Mouse (Mus musculus): ENCODE data around the gene Meis1.
A peak's percentile ranks its signal among the peaks of the same experiment; 100 is the strongest.

The Meis1 gene

DNA sequence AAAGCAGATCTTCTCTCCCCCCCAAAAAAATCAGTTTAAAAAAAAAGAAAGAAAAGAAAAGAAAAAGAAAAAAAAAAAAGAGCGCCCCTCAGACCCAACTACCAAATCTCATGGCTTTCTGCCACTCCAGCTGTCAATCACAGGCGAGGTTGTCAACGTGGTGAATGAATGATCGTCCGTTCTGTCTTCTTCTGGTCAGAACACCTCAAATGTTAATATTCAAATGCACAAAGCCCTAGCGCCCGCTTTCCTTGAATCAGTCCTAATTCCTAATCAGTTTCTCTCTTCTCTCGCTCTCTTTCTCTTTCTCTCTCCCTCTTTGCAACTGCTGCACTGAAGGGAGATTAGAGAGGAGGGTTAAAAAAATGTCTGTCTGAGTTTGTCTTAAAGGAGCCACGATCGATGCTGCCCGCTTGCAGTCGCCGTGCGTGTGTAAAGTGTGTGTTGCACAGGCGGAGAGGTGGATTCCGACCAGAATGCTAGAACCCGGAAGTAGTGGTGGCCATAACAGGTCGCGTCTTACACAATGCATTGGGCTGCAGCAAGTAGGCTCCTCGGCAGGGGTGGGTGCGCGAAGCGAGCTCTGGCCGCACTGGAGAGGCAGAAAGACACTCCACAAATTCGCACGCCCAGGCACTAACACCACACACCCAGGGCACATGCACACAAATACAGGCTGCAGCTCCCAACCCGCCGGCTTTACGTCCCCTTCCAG, at the start of gene Meis1:
TSS of gene Meis1 (minus strand) at position 497 of the 715 bp plus-strand sequence.
- DNase-seq, result peak; percentile 92 to 95

- no peak for DNase-seq
These were observed 48.5 kb upstream of the Meis1 start for GRCm38 (mm10) chr11:19067334-19067733.

DNA sequence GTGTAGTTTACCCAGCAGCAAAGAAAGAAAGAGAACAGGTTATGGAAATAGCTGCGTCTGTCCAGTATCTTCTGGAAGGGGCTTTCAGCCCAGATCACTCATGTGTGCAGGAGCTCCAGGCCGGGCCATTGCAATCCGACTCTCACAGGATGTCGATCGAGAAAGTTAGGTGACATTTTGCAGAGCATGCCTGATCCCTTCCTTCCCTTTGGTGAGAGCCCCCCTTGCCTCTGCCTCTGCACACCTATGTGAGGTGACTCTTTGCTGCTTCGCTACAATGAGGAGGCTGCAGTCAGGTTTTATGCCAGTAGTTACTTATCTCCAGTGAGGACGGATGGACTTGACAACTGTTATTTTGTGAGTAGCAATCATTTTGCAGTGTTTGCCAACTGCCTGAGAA, 30.5 kb upstream of the Meis1 start:
- no peak for DNase-seq

GRCm38 (mm10) chr11:19036595-19037166, 17.9 kb upstream of the Meis1 start:
- DNase-seq, result no peak

DNA sequence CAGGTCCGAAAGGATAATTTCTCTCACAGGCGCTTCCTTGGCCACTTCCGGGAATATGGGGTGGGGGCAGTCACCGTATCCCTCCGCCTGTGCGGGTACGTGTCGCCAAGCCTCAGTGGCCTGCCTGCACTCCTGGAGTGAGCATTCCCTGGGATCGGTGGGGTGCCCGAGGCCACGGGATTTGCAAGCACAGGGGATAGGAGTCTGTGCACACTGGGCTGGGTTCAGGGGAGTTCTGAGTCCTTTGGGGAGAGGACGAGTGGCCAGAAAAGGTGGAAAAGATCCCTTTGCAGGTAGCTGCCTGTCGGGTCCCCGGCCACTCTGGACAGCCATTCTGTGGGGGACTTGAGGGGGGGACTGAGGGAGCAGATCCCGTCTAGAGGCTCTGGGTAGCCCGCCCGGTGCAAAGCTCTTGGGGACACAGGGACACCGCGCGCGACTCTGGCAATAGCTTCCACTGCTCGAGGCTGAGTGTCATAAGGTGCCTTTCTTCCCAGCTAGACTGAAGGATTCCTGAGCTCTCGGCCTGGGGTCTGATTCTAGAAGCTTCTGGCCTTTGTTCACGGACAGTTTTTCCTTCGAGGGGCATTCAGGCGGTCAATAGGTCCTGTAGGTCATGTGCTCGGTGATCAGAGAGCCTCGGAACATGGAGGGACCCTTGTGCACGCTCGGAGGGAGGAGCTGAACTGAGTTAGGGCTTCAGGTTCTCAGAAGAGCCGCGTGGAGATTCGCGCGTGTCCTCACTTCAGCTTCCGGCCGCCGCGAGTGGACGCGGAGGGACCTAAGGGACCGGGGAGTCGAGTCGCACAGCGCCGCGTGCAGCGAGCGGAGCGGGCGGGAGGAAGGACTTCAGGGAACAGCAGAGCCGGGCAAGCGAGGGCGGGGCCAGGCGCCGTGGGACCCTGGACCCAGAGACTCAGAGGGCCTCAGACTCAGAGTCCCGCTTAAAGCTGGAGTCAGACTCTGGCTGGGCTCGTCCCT, 8.1 kb upstream of the Meis1 start:
- DNase-seq, result peak; percentile 73 to 75

DNA sequence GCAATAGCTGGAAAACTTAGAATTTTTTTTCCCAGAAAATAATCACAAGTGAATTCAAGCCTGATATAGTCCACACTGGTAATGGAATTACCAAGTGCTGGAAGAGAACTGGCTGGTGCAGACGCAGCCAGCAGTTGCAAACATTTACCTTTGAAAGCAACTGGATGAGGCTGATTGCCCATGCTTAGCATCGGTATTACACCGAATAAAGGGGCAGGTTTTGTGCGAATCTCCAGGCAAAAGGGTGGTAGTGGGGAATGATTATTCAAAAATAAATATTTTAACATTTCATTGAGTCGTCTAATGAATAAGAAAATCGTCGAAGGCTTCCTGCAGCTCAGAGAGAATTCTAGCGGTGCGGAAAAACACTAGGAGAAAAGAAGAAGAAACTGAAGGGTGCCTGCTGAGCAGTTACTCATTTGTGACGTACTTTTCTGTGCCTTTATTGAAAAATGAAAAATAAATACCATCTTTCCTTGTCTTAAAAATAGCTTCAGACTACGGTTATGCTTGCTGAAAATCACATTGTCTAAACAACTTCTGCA, 7.3 kb upstream of the Meis1 start:
- DNase-seq, result no peak

DNA sequence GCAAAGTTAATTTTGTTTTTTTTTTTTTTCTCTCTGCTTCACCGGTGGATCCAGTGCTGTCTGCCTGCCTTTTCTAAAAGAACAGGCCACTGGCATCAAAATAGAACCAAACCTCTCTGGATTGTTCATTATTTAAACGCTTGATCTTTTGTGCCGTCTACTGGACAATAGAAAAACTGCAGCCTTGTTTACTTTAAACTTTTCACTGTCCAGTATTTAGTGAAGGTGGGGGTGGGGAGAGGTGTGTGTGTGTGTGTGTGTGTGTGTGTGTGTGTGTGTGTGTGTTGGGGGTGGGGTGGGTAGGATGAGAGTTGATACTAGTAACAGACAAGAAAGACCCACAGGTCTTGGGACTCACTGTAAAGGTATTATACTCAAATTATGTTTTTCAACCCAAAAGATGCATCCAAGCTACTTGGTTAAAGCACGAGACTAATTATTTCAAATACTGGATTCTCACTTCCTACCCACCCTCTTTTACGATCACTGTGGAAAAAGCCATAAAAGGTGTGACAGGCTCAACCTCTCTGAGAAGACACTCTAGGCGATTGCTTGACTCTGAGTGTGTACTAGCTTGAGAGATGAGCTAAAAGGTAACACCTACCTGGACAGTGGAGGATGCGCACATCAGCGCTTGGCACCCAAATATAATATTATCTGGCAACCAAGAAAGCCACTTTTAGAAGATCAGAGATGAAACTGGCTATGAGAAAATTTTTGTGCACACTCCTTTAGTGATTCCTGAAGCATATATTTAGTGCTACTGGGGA, 5.9 kb upstream of the Meis1 start:
- peak; percentile 57 to 70 for DNase-seq

DNA sequence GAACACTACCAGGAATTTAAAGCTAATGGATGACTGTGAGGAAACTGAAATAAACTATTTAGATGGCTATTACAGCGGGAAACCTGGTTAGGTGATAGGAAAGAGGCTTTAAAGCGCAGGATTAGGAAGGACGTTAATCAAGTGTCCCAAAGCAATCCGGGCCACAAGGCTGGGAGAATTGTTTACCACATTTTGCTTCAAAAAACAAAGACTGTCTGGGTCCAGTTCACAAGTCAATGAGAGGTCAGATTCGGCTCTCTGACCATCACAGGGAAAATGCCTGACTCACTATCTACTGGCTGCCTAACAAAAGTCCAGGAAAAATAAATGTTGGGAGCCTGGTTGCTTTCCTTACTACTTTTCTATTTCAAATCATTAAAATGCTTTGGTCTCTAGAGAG, 4.6 kb upstream of the Meis1 start:
- DNase-seq, result no peak

DNA sequence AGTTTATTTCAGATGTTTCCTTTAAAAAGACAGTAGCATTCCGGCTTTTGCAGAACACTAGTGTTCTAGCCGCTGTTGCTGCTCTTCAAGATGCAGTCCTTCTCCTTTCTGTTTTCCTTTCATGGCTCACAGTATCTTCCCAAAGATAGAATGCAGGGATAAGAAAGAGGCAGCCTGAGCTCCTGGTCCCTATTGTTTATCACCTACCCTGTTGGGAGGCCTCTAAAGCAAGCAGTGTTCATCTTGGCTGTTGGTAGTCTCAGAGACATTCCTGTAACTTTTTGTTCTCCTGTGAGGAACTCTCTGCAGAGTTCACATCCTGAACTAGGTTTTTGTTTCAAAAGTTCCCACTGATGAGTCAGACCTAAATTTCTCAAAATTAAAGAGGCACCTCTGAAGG, 3.8 kb upstream of the Meis1 start:
- no peak for DNase-seq

DNA sequence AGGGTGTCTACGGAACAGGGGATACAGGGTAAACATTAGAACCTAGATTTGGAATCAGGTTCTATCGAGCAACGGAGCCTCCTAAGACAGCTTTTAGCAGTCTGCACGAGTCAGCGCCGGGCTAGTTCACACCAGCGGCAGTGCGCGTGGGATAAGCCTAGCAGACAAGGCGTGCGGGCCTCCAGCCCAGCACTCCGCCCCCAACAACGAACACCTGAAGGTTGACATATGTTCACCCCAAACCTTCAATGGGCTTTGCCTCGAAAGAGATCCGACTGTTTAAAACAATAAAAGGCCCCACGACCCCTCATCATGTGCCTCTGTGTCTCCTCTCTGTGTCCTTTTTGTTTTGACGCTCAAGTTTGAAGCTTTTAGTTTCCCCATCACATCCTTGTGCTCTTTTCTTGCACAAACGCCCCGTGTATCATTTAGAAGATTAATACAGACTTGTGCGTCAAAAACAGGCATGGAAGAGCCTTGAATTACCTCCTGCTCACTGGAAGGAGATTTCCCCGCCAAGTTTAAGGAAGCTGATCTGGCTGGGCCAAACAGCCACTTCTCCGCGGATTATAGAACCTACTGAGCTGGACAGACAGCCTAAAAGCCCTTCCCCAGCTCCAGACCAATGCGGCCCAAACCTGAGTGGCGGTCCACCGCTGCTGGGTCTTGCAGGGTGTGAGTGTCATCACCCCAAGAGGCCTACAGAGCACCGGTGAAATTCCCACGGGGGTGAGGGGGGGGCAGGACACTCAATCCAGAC, 2.3 kb upstream of the Meis1 start:
- peak; percentile 66 to 68 for DNase-seq

- DNase-seq, result peak; percentile 93 to 98
These were observed 1.6 kb upstream of the Meis1 start for GRCm38 (mm10) chr11:19020371-19020824.

DNA sequence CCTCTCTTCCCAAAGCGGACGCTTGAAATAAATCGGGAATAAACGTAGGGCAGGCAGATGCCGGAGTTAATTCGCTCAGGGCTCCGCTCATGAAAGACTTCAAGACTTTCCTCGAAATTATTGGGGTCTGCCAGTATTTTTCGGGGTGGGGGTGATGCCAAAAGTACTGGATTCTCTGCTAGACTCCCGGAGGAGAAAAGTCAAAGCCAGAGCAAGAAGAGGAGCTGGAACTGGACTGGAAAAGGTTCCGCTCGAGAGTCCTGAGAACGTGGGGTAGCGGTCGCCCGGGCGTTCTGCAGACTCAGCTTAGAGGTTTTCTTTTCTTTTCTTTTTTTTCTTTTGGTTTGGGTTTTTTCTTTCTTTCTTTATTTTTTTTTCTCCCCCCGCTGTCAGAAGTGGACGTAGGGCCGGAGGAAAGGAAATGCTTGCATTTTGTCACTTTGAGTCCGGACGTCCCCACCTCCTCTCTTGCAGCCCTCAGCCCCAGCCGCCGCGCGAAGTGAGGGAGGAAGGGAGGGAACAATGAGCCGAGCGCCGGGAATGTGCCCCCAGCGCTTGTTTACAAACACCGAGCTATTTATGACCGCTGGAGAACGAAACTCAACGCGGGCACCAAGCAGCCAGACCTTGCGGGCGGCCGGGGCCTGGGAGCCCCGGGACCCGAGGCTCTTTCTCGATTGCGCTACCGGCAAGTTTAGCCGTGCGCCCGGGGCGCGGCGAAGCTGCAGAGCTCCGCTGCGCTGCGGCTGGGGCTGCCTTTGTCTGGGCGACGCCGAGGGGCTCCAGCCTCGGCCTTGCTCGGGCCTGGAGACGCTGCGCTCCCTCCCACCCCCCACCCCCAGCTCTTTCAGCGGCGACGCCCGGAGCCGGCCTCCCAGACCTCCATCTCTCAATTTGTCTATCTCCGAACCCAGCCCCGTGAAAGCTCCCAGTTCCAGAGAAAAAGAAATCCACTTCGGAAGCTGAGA, 703 bp upstream of the Meis1 start:
- DNase-seq, result peak; percentile 61 to 75

- DNase-seq, result peak in 1 of 2 experiments; percentile 35
These were observed 919 bp downstream of the Meis1 start for GRCm38 (mm10) chr11:19017719-19018413.

DNA sequence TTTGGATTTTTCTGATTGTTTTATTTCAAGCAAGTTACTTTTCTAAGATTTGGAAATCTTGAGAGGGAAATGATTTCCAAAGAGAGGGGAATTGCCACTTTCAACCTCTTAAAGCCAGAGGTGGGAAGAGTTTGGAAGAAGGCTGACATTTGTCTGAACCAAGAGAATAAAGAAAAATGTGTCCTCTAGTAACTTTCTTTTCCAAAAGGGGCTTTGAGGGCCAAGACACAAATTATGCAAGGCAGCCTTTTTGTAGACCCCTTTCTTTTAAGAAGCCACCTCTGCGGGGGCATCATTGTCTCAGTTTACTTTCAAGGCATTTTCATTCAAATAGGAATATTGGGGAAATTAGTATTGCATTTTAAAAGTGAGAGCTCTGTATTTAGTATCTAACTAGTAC, 1.5 kb downstream of the Meis1 start:
- DNase-seq, result no peak

- DNase-seq, result no peak
These were observed 2.1 kb downstream of the Meis1 start for GRCm38 (mm10) chr11:19016481-19017220.

DNA sequence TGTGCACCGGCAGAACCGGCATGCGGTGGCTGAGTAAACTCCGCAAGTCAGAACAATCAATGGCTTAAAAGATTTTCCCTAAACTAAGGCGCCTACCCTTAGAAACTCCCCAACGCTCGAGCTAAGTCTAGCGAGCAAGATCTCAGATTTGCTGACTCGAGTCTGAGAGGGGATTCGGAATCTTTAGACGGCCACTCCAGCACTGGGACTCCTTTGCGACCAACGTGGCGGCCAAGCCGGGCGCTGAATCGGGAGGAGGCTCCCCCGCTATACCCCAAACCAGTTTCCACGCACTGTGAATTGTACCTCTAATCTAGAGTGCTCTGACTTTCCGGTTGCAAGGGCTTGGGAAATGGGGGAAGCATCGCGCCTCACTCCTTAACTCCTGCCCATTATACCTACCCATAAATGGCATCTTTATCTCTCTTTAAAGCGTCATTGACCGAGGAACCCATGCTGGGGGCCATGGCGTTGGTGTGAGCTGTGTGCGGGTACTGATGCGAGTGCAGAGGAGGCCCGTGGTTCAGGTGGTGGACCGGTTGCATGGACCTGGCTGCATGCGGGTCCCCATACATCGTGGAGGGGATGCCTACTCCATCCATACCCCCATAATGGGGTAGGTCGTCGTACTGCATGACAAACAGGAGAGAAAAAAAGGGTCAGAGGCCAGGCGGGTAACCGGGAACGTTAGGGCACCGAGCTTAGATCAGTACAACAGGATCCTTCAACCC, 2.9 kb downstream of the Meis1 start:
- peak in 1 of 2 experiments; percentile 67 for DNase-seq

DNA sequence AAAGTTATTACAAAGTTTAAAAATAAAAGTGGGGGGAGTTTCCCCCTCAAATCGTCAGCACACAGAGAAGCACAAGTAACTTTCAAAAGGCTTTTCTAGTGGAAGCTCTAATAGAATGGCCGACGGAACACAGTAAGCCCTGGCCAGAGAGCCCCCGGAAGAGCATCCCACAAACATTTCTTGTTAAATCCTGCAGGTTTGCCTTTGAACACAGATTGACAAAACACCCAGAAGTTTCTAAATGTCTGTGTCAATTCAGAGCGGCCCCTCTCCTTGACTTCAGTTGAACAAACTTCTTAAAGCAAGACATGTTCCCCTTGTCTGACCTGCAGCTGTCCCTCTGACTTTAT, 3.4 kb downstream of the Meis1 start:
- no peak for DNase-seq

Data from cerebellum, adult 18-20 months (tissue).